Mouse (Mus musculus): ENCODE results near the gene Plekha8.

Gene Plekha8

GRCm38 (mm10) chr6:54594469-54595329, at the start of gene Plekha8:
TSS of gene Plekha8 (plus strand) at chr6:54595111.
- peak; percentile 86 to 94 for DNase-seq (ENCODE audit: low spot score in 2 of 2)

GRCm38 (mm10) chr6:54548314-54549019, 46.4 kb upstream of the Plekha8 start:
- DNase-seq (ENCODE audit: low spot score in 2 of 2), result no peak

- no peak for DNase-seq (ENCODE audit: low spot score in 2 of 2)
Observed at GRCm38 (mm10) chr6:54549311-54549710, 45.6 kb upstream of the Plekha8 start.

GRCm38 (mm10) chr6:54550801-54551323, 44.0 kb upstream of the Plekha8 start:
- DNase-seq (ENCODE audit: low spot score in 2 of 2), result no peak

- no peak for DNase-seq (ENCODE audit: low spot score in 2 of 2)
Observed at GRCm38 (mm10) chr6:54552721-54553413, 42.0 kb upstream of the Plekha8 start.

GRCm38 (mm10) chr6:54553632-54554031, 41.3 kb upstream of the Plekha8 start:
- no peak for DNase-seq (ENCODE audit: low spot score in 2 of 2)

GRCm38 (mm10) chr6:54554341-54555110, 40.4 kb upstream of the Plekha8 start:
- DNase-seq (ENCODE audit: low spot score in 2 of 2), result no peak

GRCm38 (mm10) chr6:54555816-54556215, 39.1 kb upstream of the Plekha8 start:
- no peak for DNase-seq (ENCODE audit: low spot score in 2 of 2)

- no peak for DNase-seq (ENCODE audit: low spot score in 2 of 2)
Observed at GRCm38 (mm10) chr6:54557671-54558070, 37.2 kb upstream of the Plekha8 start.

GRCm38 (mm10) chr6:54558466-54558865, 36.4 kb upstream of the Plekha8 start:
- no peak for DNase-seq (ENCODE audit: low spot score in 2 of 2)

GRCm38 (mm10) chr6:54562018-54562809, 32.7 kb upstream of the Plekha8 start:
- no peak for DNase-seq (ENCODE audit: low spot score in 2 of 2)

- no peak for DNase-seq (ENCODE audit: low spot score in 2 of 2)
Observed at GRCm38 (mm10) chr6:54563561-54563960, 31.4 kb upstream of the Plekha8 start.

GRCm38 (mm10) chr6:54564506-54564991, 30.4 kb upstream of the Plekha8 start:
- DNase-seq (ENCODE audit: low spot score in 2 of 2), result no peak

- DNase-seq (ENCODE audit: low spot score in 2 of 2), result no peak
Observed at GRCm38 (mm10) chr6:54565012-54565411, 29.9 kb upstream of the Plekha8 start.

- peak in 1 of 2 experiments; percentile 63 for DNase-seq (ENCODE audit: low spot score in 2 of 2)
Observed at GRCm38 (mm10) chr6:54565665-54566545, 29.0 kb upstream of the Plekha8 start, which contains the start of gene Scrn1. TSS of gene Scrn1 (minus strand) at chr6:54566489.

- no peak for DNase-seq (ENCODE audit: low spot score in 2 of 2)
Observed at GRCm38 (mm10) chr6:54566546-54566919, 28.4 kb upstream of the Plekha8 start.

GRCm38 (mm10) chr6:54569776-54570175, 25.1 kb upstream of the Plekha8 start:
- no peak for DNase-seq (ENCODE audit: low spot score in 2 of 2)

- no peak for DNase-seq (ENCODE audit: low spot score in 2 of 2)
Observed at GRCm38 (mm10) chr6:54573218-54573955, 21.5 kb upstream of the Plekha8 start.

Data from spleen, postnatal 4 days (tissue).